Mouse (Mus musculus) heart, embryonic 16.5 days (tissue): ENCODE measurements around the gene Trim26. TPM values are rescaled to one million over a fixed set of nuclear protein-coding genes. Genes with fewer than 3 reads are reported as not detected.

Source experiments
- ATAC-seq: fragments of 200-750 bp; cut with Nextera tagmentation; replicated peaks from 2 replicates; pipeline ENCODE4 v1.8.0; 2017; ENCODE audit warnings: moderate number of reproducible peaks; ENCODE audit not compliant: insufficient read depth, low FRiP score; ENCODE audit errors: extremely low read depth
- H3K27ac ChIP-seq: fragments of 300-500 bp; sonication (generic); 2 replicates; pipeline ENCODE4 v1.5.1; 2014; ENCODE audit warnings: mild to moderate bottlenecking, low read length, control low read depth, moderate library complexity
- H3K27me3 ChIP-seq: fragments of 300-500 bp; sonication (generic); 2 replicates; pipeline ENCODE4 v1.6.1; 2014; ENCODE audit warnings: low read length, mixed read lengths; ENCODE audit not compliant: control insufficient read depth, insufficient read depth
- H3K36me3 ChIP-seq: fragments of 300-500 bp; sonication (generic); 2 replicates; pipeline ENCODE4 v1.6.1; 2014; ENCODE audit not compliant: control insufficient read depth, insufficient read depth
- H3K4me1 ChIP-seq: fragments of 300-500 bp; sonication (generic); 2 replicates; pipeline ENCODE4 v1.6.1; 2014; ENCODE audit warnings: low read length, mixed read lengths; ENCODE audit not compliant: control insufficient read depth, insufficient read depth
- H3K4me2 ChIP-seq: fragments of 300-500 bp; sonication (generic); 2 replicates; pipeline ENCODE4 v1.6.1; 2014; ENCODE audit warnings: low read depth, mild to moderate bottlenecking, control low read depth, low read length
- H3K4me3 ChIP-seq: fragments of 300-500 bp; sonication (generic); 2 replicates; pipeline ENCODE4 v1.5.1; 2014; ENCODE audit warnings: mild to moderate bottlenecking, control low read depth, low read length
- H3K9ac ChIP-seq: fragments of 300-500 bp; sonication (generic); 2 replicates; pipeline ENCODE4 v1.6.1; 2014; ENCODE audit warnings: low read length, control low read depth
- H3K9me3 ChIP-seq: fragments of 300-500 bp; sonication (generic); replicated peaks from 2 replicates; pipeline ENCODE4 v1.6.1; 2016; ENCODE audit warnings: low read length; ENCODE audit not compliant: control insufficient read depth
- WGBS: fragments of 180-500 bp; shearing (Covaris S2); extraction: QIAGEN DNeasy Blood & Tissue Kit; methylation state at CpG from one replicate; pipeline ENCODE4 v1.1.7; 2014; 5-methylcytosine and 5-hydroxymethylcytosine counted together
- polyA plus RNA-seq: library from polyadenylated mRNA; unstranded; fragments of >200 nt; fragmentation: Nextera tagmentation; extraction: Ambion mirVana; gene quantifications from 2 replicates; pipeline ENCODE4 v1.2.1, GENCODE M21; 2015

Gene Trim26
- polyA plus RNA-seq, 1 experiment from 2014 or later: 23.7 TPM

DNA sequence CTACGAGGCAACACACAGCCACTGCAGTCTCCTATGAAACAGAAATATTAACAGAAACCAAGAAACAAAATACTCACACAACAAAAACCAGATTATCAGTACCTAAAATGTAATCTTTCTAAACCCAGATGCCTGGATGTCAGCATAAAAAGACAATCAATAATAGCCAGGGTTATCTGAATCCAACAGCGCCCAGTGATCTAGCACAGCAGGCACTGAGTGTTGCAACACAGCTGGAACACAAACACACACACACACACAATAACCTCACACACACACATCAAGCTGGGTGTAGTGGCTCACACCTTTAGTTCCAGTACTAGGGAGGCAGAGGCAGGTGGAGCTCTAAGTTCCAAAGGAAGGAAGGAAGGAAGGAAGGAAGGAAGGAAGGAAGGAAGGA lies 8.4 kb upstream of the Trim26 start:
- Histone ChIP-seq H3K9me3 (no peaks in the 10 kb centered on the region), H3K4me2 (no peak overlapping the region), H3K36me3 (no peaks in the 10 kb centered on the region), H3K27ac (no peak overlapping the region), H3K4me3 (no peak overlapping the region), H3K9ac (no peak overlapping the region), H3K4me1 (no peaks in the 10 kb centered on the region), H3K27me3 (no peaks in the 10 kb centered on the region)
- WGBS: 81% methylated on average over 2 of the region's 2 CpGs
- ATAC-seq: no peak

- H3K27me3 ChIP-seq: no peaks in the 10 kb centered on the region
- H3K9me3 ChIP-seq: no peaks in the 10 kb centered on the region
- no peak for ATAC-seq
- no peaks in the 10 kb centered on the region for H3K36me3 ChIP-seq
- no peak overlapping the region for H3K9ac ChIP-seq
- H3K27ac ChIP-seq: no peak overlapping the region
- H3K4me3 ChIP-seq: no peak overlapping the region
- no peak overlapping the region for H3K4me2 ChIP-seq
- 70% methylated on average over 3 of the region's 3 CpGs for WGBS
- no peaks in the 10 kb centered on the region for H3K4me1 ChIP-seq
Observed at GRCm38 (mm10) chr17:36830470-36830869, 6.5 kb upstream of the Trim26 start.

DNA sequence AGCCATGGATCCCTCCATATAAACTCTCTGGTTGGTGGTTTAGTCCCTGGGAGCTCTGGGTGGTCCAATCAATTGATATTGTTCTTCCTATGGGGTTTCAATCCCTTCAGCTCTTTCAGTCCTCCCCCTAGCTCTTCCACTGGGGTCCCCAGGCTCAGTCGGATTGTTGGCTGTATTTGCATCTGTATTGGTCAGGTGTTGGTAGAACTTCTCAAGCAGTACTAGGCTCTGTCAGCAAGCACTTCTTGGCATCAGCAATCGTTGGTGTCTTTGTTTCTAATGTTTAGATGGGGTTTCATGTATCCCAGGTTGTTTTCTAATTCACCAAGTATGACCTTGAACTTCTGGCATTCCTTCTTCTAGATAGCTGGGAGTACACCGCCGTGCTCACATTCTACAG lies 4.2 kb upstream of the Trim26 start:
- no peaks in the 10 kb centered on the region for H3K27me3 ChIP-seq
- 45% methylated on average over 4 of the region's 4 CpGs for WGBS
- H3K9me3 ChIP-seq: no peaks in the 10 kb centered on the region
- H3K27ac ChIP-seq: no peak overlapping the region
- no peak overlapping the region for H3K4me3 ChIP-seq
- ATAC-seq: no peak
- no peaks in the 10 kb centered on the region for H3K36me3 ChIP-seq
- no peak overlapping the region for H3K4me2 ChIP-seq
- no peak overlapping the region for H3K9ac ChIP-seq
- H3K4me1 ChIP-seq: peaks cover 6% of the 10 kb centered on the region

DNA sequence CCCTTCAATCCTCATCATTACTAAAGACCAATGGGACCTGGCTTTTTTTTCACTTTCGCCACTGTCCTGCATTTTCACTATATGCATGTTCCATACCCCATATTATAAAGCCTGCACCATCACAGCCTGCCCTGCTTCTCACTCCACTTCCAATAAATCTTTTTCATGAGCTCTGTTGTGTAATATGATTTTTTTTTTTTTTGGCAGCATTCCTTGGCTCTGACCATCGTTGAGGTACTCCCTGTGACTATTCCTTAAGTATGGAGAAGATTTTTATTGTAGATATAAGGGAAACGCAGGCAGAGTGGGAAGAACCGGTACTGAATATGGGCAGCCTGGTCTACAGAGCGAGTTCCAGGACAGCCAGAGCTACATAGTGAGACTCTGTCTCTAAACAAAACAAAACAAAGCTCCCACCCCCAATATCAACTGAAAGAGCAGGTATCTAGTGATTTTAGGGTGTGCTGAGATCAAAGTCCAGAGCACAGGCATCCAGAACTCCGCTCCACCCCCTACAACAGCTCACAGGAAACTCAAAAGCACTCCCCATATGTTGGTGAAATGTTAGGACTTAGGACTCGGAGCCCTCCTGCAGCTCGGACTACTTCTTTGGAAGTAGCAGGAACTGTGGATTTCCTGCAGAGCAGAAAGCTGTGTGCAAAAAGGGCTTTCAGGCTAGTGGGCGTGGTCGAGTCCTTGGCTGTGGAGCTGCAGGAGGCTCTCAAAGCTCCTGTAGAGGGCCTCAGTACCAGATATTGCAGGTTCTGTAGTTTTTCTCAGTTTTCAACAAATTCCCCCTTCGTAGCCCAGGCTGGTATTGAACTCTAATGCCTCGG lies 1.1 kb upstream of the Trim26 start:
- no peaks in the 10 kb centered on the region for H3K27me3 ChIP-seq
- 33% methylated on average over 12 of the region's 12 CpGs for WGBS
- peak overlapping the region; percentile 84 for H3K4me2 ChIP-seq
- H3K36me3 ChIP-seq: no peaks in the 10 kb centered on the region; the same call in 1 of the 2 replicates
- peaks cover 14% of the 10 kb centered on the region for H3K4me1 ChIP-seq
- no peak for ATAC-seq
- no peaks in the 10 kb centered on the region for H3K9me3 ChIP-seq
- peak overlapping the region; percentile 87 for H3K27ac ChIP-seq
- H3K4me3 ChIP-seq: peak overlapping the region; percentile 79
- H3K9ac ChIP-seq: peak overlapping the region; percentile 91

GRCm38 (mm10) chr17:36836427-36836812 lies 514 bp upstream of the Trim26 start:
- H3K9me3 ChIP-seq: no peaks in the 10 kb centered on the region
- peak overlapping the region; percentile 79 for H3K4me3 ChIP-seq
- no peak for ATAC-seq
- H3K27ac ChIP-seq: peak overlapping the region; percentile 87
- no peaks in the 10 kb centered on the region for H3K27me3 ChIP-seq
- H3K4me2 ChIP-seq: peak overlapping the region; percentile 84
- H3K36me3 ChIP-seq: no peaks in the 10 kb centered on the region; the same call in 1 of the 2 replicates
- 16% methylated on average over 3 of the region's 3 CpGs for WGBS
- peak overlapping the region; percentile 91 for H3K9ac ChIP-seq
- peaks cover 14% of the 10 kb centered on the region for H3K4me1 ChIP-seq

DNA sequence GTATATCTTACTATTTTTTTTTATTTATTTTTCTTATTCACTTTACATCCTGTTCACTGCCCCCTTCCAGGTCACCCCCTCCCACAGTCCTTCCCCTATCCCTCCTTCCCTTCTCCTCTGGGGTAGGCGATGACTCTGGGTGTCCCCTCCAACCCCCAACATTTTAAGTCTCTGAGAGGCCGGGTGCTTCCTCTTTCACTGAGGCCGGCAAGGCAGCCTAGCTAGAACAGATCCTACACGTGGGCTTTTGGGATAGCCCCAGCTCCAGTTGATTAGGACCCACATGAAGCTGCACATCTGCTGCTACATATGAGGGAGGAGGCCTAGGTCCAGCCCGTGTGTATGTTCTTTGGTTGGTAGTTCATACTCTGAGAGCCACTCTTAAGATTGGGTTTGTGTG lies 2.1 kb downstream of the Trim26 start:
- 75% methylated on average over 5 of the region's 5 CpGs for WGBS
- Histone ChIP-seq H3K9ac (no peak overlapping the region), H3K4me1 (peaks cover 18% of the 10 kb centered on the region), H3K9me3 (no peaks in the 10 kb centered on the region), H3K4me2 (no peak overlapping the region), H3K27me3 (no peaks in the 10 kb centered on the region), H3K36me3 (no peaks in the 10 kb centered on the region; the same call in 1 of the 2 replicates), H3K4me3 (no peak overlapping the region), H3K27ac (no peak overlapping the region)
- ATAC-seq: no peak

GRCm38 (mm10) chr17:36839931-36840330 lies 3.0 kb downstream of the Trim26 start:
- H3K36me3 ChIP-seq: no peaks in the 10 kb centered on the region; the same call in 1 of the 2 replicates
- no peak overlapping the region for H3K9ac ChIP-seq
- WGBS: 65% methylated on average over 3 of the region's 3 CpGs
- no peak overlapping the region for H3K4me3 ChIP-seq
- no peaks in the 10 kb centered on the region for H3K9me3 ChIP-seq
- no peak overlapping the region for H3K4me2 ChIP-seq
- H3K4me1 ChIP-seq: peaks cover 23% of the 10 kb centered on the region
- no peak for ATAC-seq
- no peaks in the 10 kb centered on the region for H3K27me3 ChIP-seq
- no peak overlapping the region for H3K27ac ChIP-seq

DNA sequence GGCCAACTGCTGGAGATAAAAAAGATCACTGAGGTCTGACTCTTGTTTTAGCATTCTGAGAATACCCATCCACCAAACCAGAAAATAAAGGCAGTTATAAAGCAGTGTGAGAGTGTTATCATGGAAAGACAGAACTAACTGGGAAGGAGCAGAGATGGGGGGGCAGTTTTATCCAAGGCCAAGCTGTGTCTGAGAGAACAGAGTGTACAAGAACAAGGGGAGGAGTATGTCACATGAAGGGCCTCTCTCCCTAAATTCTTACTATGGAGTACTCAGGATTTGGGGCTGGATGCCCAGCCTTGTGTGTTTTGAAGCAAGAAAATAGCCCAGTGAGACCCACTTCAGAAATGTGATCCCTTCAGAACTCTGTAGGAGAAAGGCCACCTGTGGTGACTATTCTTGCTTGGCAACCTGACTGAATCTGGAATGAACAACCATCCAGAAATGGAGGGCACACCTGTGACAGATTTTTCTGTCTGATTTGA lies 4.1 kb downstream of the Trim26 start:
- Histone ChIP-seq H3K9ac (no peak overlapping the region), H3K4me3 (no peak overlapping the region), H3K4me1 (peaks cover 22% of the 10 kb centered on the region), H3K4me2 (no peak overlapping the region), H3K27me3 (no peaks in the 10 kb centered on the region), H3K27ac (no peak overlapping the region), H3K36me3 (no peaks in the 10 kb centered on the region; the same call in 1 of the 2 replicates), H3K9me3 (no peaks in the 10 kb centered on the region)
- ATAC-seq: no peak

- Histone ChIP-seq H3K27ac (no peak overlapping the region), H3K9ac (no peak overlapping the region), H3K27me3 (no peaks in the 10 kb centered on the region), H3K4me2 (no peak overlapping the region), H3K4me3 (no peak overlapping the region), H3K36me3 (no peaks in the 10 kb centered on the region; the same call in 1 of the 2 replicates), H3K9me3 (no peaks in the 10 kb centered on the region), H3K4me1 (peaks cover 12% of the 10 kb centered on the region)
- 72% methylated on average over 7 of the region's 7 CpGs for WGBS
- ATAC-seq: no peak
Observed at GRCm38 (mm10) chr17:36843696-36844095, 6.8 kb downstream of the Trim26 start.
